Mouse (Mus musculus) WW6 (cell line): ENCODE data around the gene Gpatch2.

Experiments used
- DNase-seq: peaks from one replicate; pipeline ENCODE4 v3.0.0-alpha.2; 2013; ENCODE audit warnings: low read depth, low spot score

Gene Gpatch2

GRCm38 (mm10) chr1:187244734-187245133, 29.4 kb downstream of the Gpatch2 start:
- DNase-seq = no peak

- DNase-seq = no peak
Observed at GRCm38 (mm10) chr1:187250741-187251262, 35.5 kb downstream of the Gpatch2 start.

- DNase-seq = no peak
Observed at GRCm38 (mm10) chr1:187258756-187259155, 43.4 kb downstream of the Gpatch2 start.

GRCm38 (mm10) chr1:187267601-187268000, 52.3 kb downstream of the Gpatch2 start:
- DNase-seq = no peak

- DNase-seq = no peak
Observed at GRCm38 (mm10) chr1:187270318-187271247, 55.3 kb downstream of the Gpatch2 start.

- DNase-seq = no peak
Observed at GRCm38 (mm10) chr1:187277324-187277723, 62.0 kb downstream of the Gpatch2 start.

- no peak for DNase-seq
Observed at GRCm38 (mm10) chr1:187278472-187278871, 63.2 kb downstream of the Gpatch2 start.

GRCm38 (mm10) chr1:187279776-187280175, 64.5 kb downstream of the Gpatch2 start:
- no peak for DNase-seq

GRCm38 (mm10) chr1:187282321-187282720, 67.0 kb downstream of the Gpatch2 start:
- DNase-seq = peak; percentile 34

- DNase-seq = no peak
Observed at GRCm38 (mm10) chr1:187282804-187283203, 67.5 kb downstream of the Gpatch2 start.

- DNase-seq = no peak
Observed at GRCm38 (mm10) chr1:187285735-187286134, 70.4 kb downstream of the Gpatch2 start.

- DNase-seq = no peak
Observed at GRCm38 (mm10) chr1:187286411-187286810, 71.1 kb downstream of the Gpatch2 start.

GRCm38 (mm10) chr1:187286924-187287323, 71.6 kb downstream of the Gpatch2 start:
- DNase-seq = no peak

GRCm38 (mm10) chr1:187290186-187290585, 74.9 kb downstream of the Gpatch2 start:
- no peak for DNase-seq

- DNase-seq = no peak
Observed at GRCm38 (mm10) chr1:187291480-187292394, 76.4 kb downstream of the Gpatch2 start.

- DNase-seq = no peak
Observed at GRCm38 (mm10) chr1:187292395-187292749, 77.1 kb downstream of the Gpatch2 start.

- no peak for DNase-seq
Observed at GRCm38 (mm10) chr1:187293233-187293632, 77.9 kb downstream of the Gpatch2 start.

- no peak for DNase-seq
Observed at GRCm38 (mm10) chr1:187294522-187294921, 79.2 kb downstream of the Gpatch2 start.

GRCm38 (mm10) chr1:187295038-187295559, 79.8 kb downstream of the Gpatch2 start:
- DNase-seq = no peak

- no peak for DNase-seq
Observed at GRCm38 (mm10) chr1:187295711-187296110, 80.4 kb downstream of the Gpatch2 start.

GRCm38 (mm10) chr1:187299236-187299635, 83.9 kb downstream of the Gpatch2 start:
- DNase-seq = no peak

GRCm38 (mm10) chr1:187300626-187301025, 85.3 kb downstream of the Gpatch2 start:
- no peak for DNase-seq
